Mouse (Mus musculus): Measurements from ENCODE around the gene Actr8. TPM values are rescaled to one million over a fixed set of nuclear protein-coding genes. Genes with fewer than 3 reads are reported as not detected.

Actr8 gene
- polyA plus RNA-seq, 1 experiment, result not detected

GRCm38 (mm10) chr14:30008733-30009575 lies 30.8 kb downstream of the Actr8 start, which contains the start of the genes Il17rb and Chdh:
Gene Il17rb (minus strand): TSS chr14:30008896.
Gene Chdh (plus strand): TSS chr14:30009023.
- H3K4me3 ChIP-seq (ENCODE audit: insufficient read depth, low read depth, low read length), result peak within 1 kb of the TSS; percentile 6
- WGBS, result 15% methylated on average over 54 of the region's 54 CpGs
- H3K4me1 ChIP-seq (ENCODE audit: control insufficient read depth, insufficient read depth, low read length), result peaks cover 19% of the 10 kb centered on the region
- no peak within 1 kb of the TSS for H3K27ac ChIP-seq (ENCODE audit: insufficient read depth, low read depth, low read length)
- no peak for TF ChIP-seq POLR2A (IDR thresholded peaks at IDR 0.05; ENCODE audit: insufficient read depth, low read depth, low read length)

GRCm38 (mm10) chr14:30009864-30010560 lies 31.9 kb downstream of the Actr8 start:
- TF ChIP-seq CTCF (IDR thresholded peaks at IDR 0.05; ENCODE audit: insufficient read depth, low read depth, low read length) (no peak), POLR2A (IDR thresholded peaks at IDR 0.05; ENCODE audit: insufficient read depth, low read depth, low read length) (no peak)
- 35% methylated on average over 10 of the region's 10 CpGs for WGBS
- H3K4me1 ChIP-seq (ENCODE audit: control insufficient read depth, insufficient read depth, low read length), result peaks cover 19% of the 10 kb centered on the region
- no peak overlapping the region for H3K27ac ChIP-seq (ENCODE audit: insufficient read depth, low read depth, low read length)
- H3K4me3 ChIP-seq (ENCODE audit: insufficient read depth, low read depth, low read length), result no peak overlapping the region

GRCm38 (mm10) chr14:30011886-30012560 lies 33.9 kb downstream of the Actr8 start:
- Histone ChIP-seq H3K4me3 (ENCODE audit: insufficient read depth, low read depth, low read length) (no peak overlapping the region), H3K4me1 (ENCODE audit: control insufficient read depth, insufficient read depth, low read length) (peaks cover 19% of the 10 kb centered on the region), H3K27ac (ENCODE audit: insufficient read depth, low read depth, low read length) (no peak overlapping the region)
- TF ChIP-seq CTCF (IDR thresholded peaks at IDR 0.05; ENCODE audit: insufficient read depth, low read depth, low read length), result no peak
- no peak for TF ChIP-seq POLR2A (IDR thresholded peaks at IDR 0.05; ENCODE audit: insufficient read depth, low read depth, low read length)
- 64% methylated on average over 10 of the region's 10 CpGs for WGBS

GRCm38 (mm10) chr14:30014487-30014886 lies 36.4 kb downstream of the Actr8 start:
- H3K4me1 ChIP-seq (ENCODE audit: control insufficient read depth, insufficient read depth, low read length), result peaks cover 9% of the 10 kb centered on the region
- TF ChIP-seq POLR2A (IDR thresholded peaks at IDR 0.05; ENCODE audit: insufficient read depth, low read depth, low read length) (no peak), CTCF (IDR thresholded peaks at IDR 0.05; ENCODE audit: insufficient read depth, low read depth, low read length) (no peak)
- no peak overlapping the region for H3K27ac ChIP-seq (ENCODE audit: insufficient read depth, low read depth, low read length)
- no peak overlapping the region for H3K4me3 ChIP-seq (ENCODE audit: insufficient read depth, low read depth, low read length)
- WGBS, result 58% methylated on average over 10 of the region's 10 CpGs

GRCm38 (mm10) chr14:30015008-30015407 lies 36.9 kb downstream of the Actr8 start:
- no peak for TF ChIP-seq POLR2A (IDR thresholded peaks at IDR 0.05; ENCODE audit: insufficient read depth, low read depth, low read length)
- no peak overlapping the region for H3K4me3 ChIP-seq (ENCODE audit: insufficient read depth, low read depth, low read length)
- H3K27ac ChIP-seq (ENCODE audit: insufficient read depth, low read depth, low read length), result no peak overlapping the region
- WGBS, result 60% methylated on average over 1 of the region's 1 CpGs
- peaks cover 7% of the 10 kb centered on the region for H3K4me1 ChIP-seq (ENCODE audit: control insufficient read depth, insufficient read depth, low read length)

GRCm38 (mm10) chr14:30016666-30017065 lies 38.5 kb downstream of the Actr8 start:
- 72% methylated on average over 5 of the region's 5 CpGs for WGBS
- H3K4me3 ChIP-seq (ENCODE audit: insufficient read depth, low read depth, low read length), result no peak overlapping the region
- no peaks in the 10 kb centered on the region for H3K4me1 ChIP-seq (ENCODE audit: control insufficient read depth, insufficient read depth, low read length)
- no peak overlapping the region for H3K27ac ChIP-seq (ENCODE audit: insufficient read depth, low read depth, low read length)
- no peak for TF ChIP-seq POLR2A (IDR thresholded peaks at IDR 0.05; ENCODE audit: insufficient read depth, low read depth, low read length)

GRCm38 (mm10) chr14:30017794-30018462 lies 39.8 kb downstream of the Actr8 start:
- 95% methylated on average over 8 of the region's 8 CpGs for WGBS
- Histone ChIP-seq H3K4me1 (ENCODE audit: control insufficient read depth, insufficient read depth, low read length) (no peaks in the 10 kb centered on the region), H3K27ac (ENCODE audit: insufficient read depth, low read depth, low read length) (no peak overlapping the region), H3K4me3 (ENCODE audit: insufficient read depth, low read depth, low read length) (no peak overlapping the region)
- TF ChIP-seq CTCF (IDR thresholded peaks at IDR 0.05; ENCODE audit: insufficient read depth, low read depth, low read length), result no peak
- no peak for TF ChIP-seq POLR2A (IDR thresholded peaks at IDR 0.05; ENCODE audit: insufficient read depth, low read depth, low read length)

GRCm38 (mm10) chr14:30018463-30018801 lies 40.3 kb downstream of the Actr8 start:
- 77% methylated on average over 4 of the region's 4 CpGs for WGBS
- H3K4me1 ChIP-seq (ENCODE audit: control insufficient read depth, insufficient read depth, low read length), result no peaks in the 10 kb centered on the region
- TF ChIP-seq CTCF (IDR thresholded peaks at IDR 0.05; ENCODE audit: insufficient read depth, low read depth, low read length) (no peak), POLR2A (IDR thresholded peaks at IDR 0.05; ENCODE audit: insufficient read depth, low read depth, low read length) (no peak)
- no peak overlapping the region for H3K27ac ChIP-seq (ENCODE audit: insufficient read depth, low read depth, low read length)
- no peak overlapping the region for H3K4me3 ChIP-seq (ENCODE audit: insufficient read depth, low read depth, low read length)

All from olfactory bulb, adult 2 months (tissue).